Mouse (Mus musculus) erythroblast, embryonic 14.5 days (primary cell): ENCODE measurements around the gene 1700016K19Rik. TPM values are rescaled to one million over a fixed set of nuclear protein-coding genes. Genes with fewer than 3 reads are reported as not detected.

Experiments used
- H3K27me3 ChIP-seq: 2 replicates; pipeline ENCODE4 v1.6.1; 2012; ENCODE audit warnings: inconsistent platforms; ENCODE audit not compliant: control insufficient read depth
- H3K36me3 ChIP-seq: 2 replicates; pipeline ENCODE4 v1.6.1; 2012; ENCODE audit warnings: mild to moderate bottlenecking, inconsistent platforms; ENCODE audit not compliant: control insufficient read depth
- H3K4me1 ChIP-seq: 2 replicates; pipeline ENCODE4 v1.6.1; 2012; ENCODE audit warnings: inconsistent platforms; ENCODE audit not compliant: control insufficient read depth
- H3K4me3 ChIP-seq: replicated peaks from 2 replicates; pipeline ENCODE3; 2012; ENCODE audit warnings: moderate library complexity, mild to moderate bottlenecking, inconsistent platforms
- H3K9me3 ChIP-seq: 2 replicates; pipeline ENCODE4 v1.6.1; 2012; ENCODE audit warnings: low read length, inconsistent platforms, mixed read lengths; ENCODE audit not compliant: control insufficient read depth
- GATA1 ChIP-seq: IDR thresholded peaks from 2 replicates; pipeline ENCODE4 v1.6.1; 2012; ENCODE audit warnings: low read length, inconsistent platforms, mixed read lengths
- TAL1 ChIP-seq: IDR thresholded peaks from 3 replicates; pipeline ENCODE4 v1.6.1; 2012; ENCODE audit warnings: low read length, inconsistent platforms, mixed read lengths
- polyA plus RNA-seq: library from polyadenylated mRNA; stranded (reverse); fragments of >175 nt; gene quantifications from 2 replicates; pipeline ENCODE4 v1.2.3, GENCODE M21; 2012

1700016K19Rik gene
- polyA plus RNA-seq = not detected in 2 replicates

GRCm38 (mm10) chr11:75999440-76000155, at the start of gene 1700016K19Rik:
Gene 1700016K19Rik (plus strand): TSS chr11:75999912.
- Histone ChIP-seq H3K27me3 (peaks cover 20% of the 10 kb centered on the region), H3K36me3 (no peaks in the 10 kb centered on the region), H3K4me1 (peaks cover 3% of the 10 kb centered on the region; the same call in 1 of the 2 replicates), H3K4me3 (peak within 1 kb of the TSS; percentile 48), H3K9me3 (no peaks in the 10 kb centered on the region)
- no peak for TF ChIP-seq GATA1
- TF ChIP-seq TAL1 = no peak

GRCm38 (mm10) chr11:75950459-75950858, 49.3 kb upstream of the 1700016K19Rik start:
- H3K36me3 ChIP-seq = no peaks in the 10 kb centered on the region
- H3K9me3 ChIP-seq = no peaks in the 10 kb centered on the region
- no peaks in the 10 kb centered on the region for H3K27me3 ChIP-seq
- H3K4me1 ChIP-seq = no peaks in the 10 kb centered on the region
- no peak overlapping the region for H3K4me3 ChIP-seq
- no peak for TF ChIP-seq TAL1
- no peak for TF ChIP-seq GATA1

GRCm38 (mm10) chr11:75951895-75952294, 47.8 kb upstream of the 1700016K19Rik start:
- Histone ChIP-seq H3K36me3 (no peaks in the 10 kb centered on the region), H3K27me3 (no peaks in the 10 kb centered on the region), H3K9me3 (no peaks in the 10 kb centered on the region), H3K4me3 (no peak overlapping the region), H3K4me1 (no peaks in the 10 kb centered on the region)
- TF ChIP-seq GATA1 (no peak), TAL1 (no peak)

GRCm38 (mm10) chr11:75954896-75955295, 44.8 kb upstream of the 1700016K19Rik start:
- Histone ChIP-seq H3K9me3 (no peaks in the 10 kb centered on the region), H3K27me3 (no peaks in the 10 kb centered on the region), H3K4me1 (no peaks in the 10 kb centered on the region), H3K4me3 (no peak overlapping the region), H3K36me3 (no peaks in the 10 kb centered on the region)
- TF ChIP-seq TAL1 (no peak), GATA1 (no peak)

DNA sequence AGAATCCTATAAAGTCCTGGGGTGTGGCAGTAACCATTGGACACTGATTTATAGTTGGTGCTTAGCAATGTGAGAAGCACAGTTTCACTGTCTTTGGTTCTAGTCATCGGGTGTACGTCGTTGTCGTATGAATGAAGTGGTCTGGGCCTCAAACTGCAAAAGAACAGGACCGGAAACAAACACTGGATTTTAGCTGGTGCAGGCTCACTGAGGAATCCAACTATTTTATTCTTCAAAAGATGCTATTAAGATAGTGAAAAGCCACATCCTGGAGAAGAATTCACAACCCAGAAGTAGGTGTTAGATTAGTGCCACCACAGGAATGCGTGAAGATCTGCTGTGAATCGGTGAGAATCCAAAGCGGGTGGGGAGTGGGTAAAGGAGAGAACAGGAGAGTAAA, 43.1 kb upstream of the 1700016K19Rik start:
- peaks cover 2% of the 10 kb centered on the region; the same call in 1 of the 2 replicates for H3K9me3 ChIP-seq
- H3K36me3 ChIP-seq = no peaks in the 10 kb centered on the region
- H3K4me3 ChIP-seq = no peak overlapping the region
- TF ChIP-seq TAL1 (no peak), GATA1 (no peak)
- H3K4me1 ChIP-seq = no peaks in the 10 kb centered on the region
- no peaks in the 10 kb centered on the region for H3K27me3 ChIP-seq

- Histone ChIP-seq H3K27me3 (no peaks in the 10 kb centered on the region), H3K36me3 (no peaks in the 10 kb centered on the region), H3K4me1 (no peaks in the 10 kb centered on the region), H3K4me3 (no peak overlapping the region), H3K9me3 (peaks cover 2% of the 10 kb centered on the region; the same call in 1 of the 2 replicates)
- no peak for TF ChIP-seq GATA1
- no peak for TF ChIP-seq TAL1
Observed at GRCm38 (mm10) chr11:75957124-75957832, 42.4 kb upstream of the 1700016K19Rik start.

GRCm38 (mm10) chr11:75961782-75962181, 37.9 kb upstream of the 1700016K19Rik start:
- TF ChIP-seq GATA1 = no peak
- no peak for TF ChIP-seq TAL1
- Histone ChIP-seq H3K36me3 (no peaks in the 10 kb centered on the region), H3K9me3 (peaks cover 2% of the 10 kb centered on the region; the same call in 1 of the 2 replicates), H3K27me3 (peaks cover 26% of the 10 kb centered on the region), H3K4me1 (peaks cover 6% of the 10 kb centered on the region), H3K4me3 (no peak overlapping the region)

- Histone ChIP-seq H3K36me3 (no peaks in the 10 kb centered on the region), H3K4me1 (peaks cover 7% of the 10 kb centered on the region), H3K9me3 (peaks cover 2% of the 10 kb centered on the region; the same call in 1 of the 2 replicates), H3K4me3 (no peak overlapping the region), H3K27me3 (peaks cover 40% of the 10 kb centered on the region)
- TF ChIP-seq GATA1 (no peak), TAL1 (no peak)
Observed at GRCm38 (mm10) chr11:75963730-75964475, 35.8 kb upstream of the 1700016K19Rik start.

DNA sequence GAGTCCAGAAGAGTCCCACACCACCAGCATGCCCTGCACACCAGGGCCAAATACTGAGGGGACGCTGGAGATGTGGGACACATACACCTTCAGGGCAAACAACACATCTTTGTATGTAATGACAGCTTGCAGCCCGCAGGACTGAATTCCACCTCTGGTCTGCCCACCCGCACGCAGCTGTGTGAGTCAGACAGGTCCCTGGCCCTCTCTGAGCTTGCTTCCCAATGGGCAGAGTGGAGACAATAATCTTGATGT, 35.3 kb upstream of the 1700016K19Rik start:
- Histone ChIP-seq H3K9me3 (peaks cover 2% of the 10 kb centered on the region; the same call in 1 of the 2 replicates), H3K4me3 (no peak overlapping the region), H3K27me3 (peaks cover 40% of the 10 kb centered on the region), H3K4me1 (peaks cover 7% of the 10 kb centered on the region), H3K36me3 (no peaks in the 10 kb centered on the region)
- TF ChIP-seq GATA1 = no peak
- TF ChIP-seq TAL1 = no peak
